Mouse (Mus musculus): Measurements from ENCODE around the gene Tiam1. TPM values are rescaled to one million over a fixed set of nuclear protein-coding genes. Genes with fewer than 3 reads are reported as not detected.

The Tiam1 gene
- polyA plus RNA-seq, 1 experiment: 10.7 TPM

DNA sequence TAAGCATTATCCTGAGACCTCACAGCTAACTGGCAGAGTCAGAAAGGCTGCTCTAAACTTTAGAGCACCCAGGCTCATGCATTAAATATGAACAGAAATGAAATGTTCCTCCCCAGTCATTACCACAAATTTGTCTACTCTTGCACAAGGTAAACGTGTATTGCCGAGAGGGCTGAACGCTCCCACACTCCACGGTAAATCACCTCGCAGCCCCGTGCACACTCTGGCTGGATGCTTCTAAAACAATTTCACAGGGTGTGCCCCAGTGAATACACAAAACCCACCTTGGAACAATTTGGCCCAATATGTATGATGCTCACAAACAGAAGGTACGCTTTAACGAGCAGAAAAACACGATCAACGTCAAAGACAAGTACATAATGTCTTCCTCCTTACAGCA, 185.5 kb downstream of the Tiam1 start:
- no peaks in the 10 kb centered on the region for H3K4me1 ChIP-seq (ENCODE audit: control insufficient read depth, insufficient read depth, low read length)
- H3K4me3 ChIP-seq (replicated peaks; ENCODE audit: control insufficient read depth, low read depth, low read length): no peak overlapping the region
- 82% methylated on average over 10 of the region's 10 CpGs for whole genome bisulfite sequencing
- no peak overlapping the region for H3K27ac ChIP-seq (ENCODE audit: control insufficient read depth, insufficient read depth, low read depth, low read length, poor library complexity)
- TF ChIP-seq POLR2A (IDR thresholded peaks at IDR 0.05; ENCODE audit: borderline replicate concordance, control insufficient read depth, low read depth, low read length): no peak
- no peak for TF ChIP-seq CTCF (IDR thresholded peaks at IDR 0.05; ENCODE audit: control insufficient read depth, insufficient read depth, low read length)

DNA sequence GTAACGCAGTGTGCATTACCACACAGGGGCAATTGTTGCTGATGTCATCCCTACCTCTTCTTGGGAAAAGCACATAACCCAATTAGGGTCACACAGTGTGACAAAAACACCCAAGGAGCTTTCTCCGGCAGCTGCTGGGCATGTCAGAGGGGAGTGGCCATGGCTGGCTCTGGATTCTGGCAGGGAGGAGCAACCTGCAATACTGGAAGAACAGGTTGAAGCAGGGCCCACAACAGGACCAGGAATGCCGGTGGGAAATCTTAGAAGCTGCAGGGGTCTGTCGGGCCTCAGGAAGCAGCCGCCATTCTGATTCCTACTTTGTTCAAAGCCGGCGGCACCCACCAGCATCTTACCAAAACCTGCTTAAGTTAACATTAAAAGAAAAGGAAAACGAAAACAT, 189.0 kb downstream of the Tiam1 start:
- H3K4me1 ChIP-seq (ENCODE audit: control insufficient read depth, insufficient read depth, low read length): no peaks in the 10 kb centered on the region
- H3K27ac ChIP-seq (ENCODE audit: control insufficient read depth, insufficient read depth, low read depth, low read length, poor library complexity): no peak overlapping the region
- no peak overlapping the region for H3K4me3 ChIP-seq (replicated peaks; ENCODE audit: control insufficient read depth, low read depth, low read length)
- TF ChIP-seq POLR2A (IDR thresholded peaks at IDR 0.05; ENCODE audit: borderline replicate concordance, control insufficient read depth, low read depth, low read length): no peak
- no peak for TF ChIP-seq CTCF (IDR thresholded peaks at IDR 0.05; ENCODE audit: control insufficient read depth, insufficient read depth, low read length)
- 88% methylated on average over 8 of the region's 8 CpGs for WGBS

GRCm38 (mm10) chr16:89954114-89954513, 189.5 kb downstream of the Tiam1 start:
- no peak for TF ChIP-seq POLR2A (IDR thresholded peaks at IDR 0.05; ENCODE audit: borderline replicate concordance, control insufficient read depth, low read depth, low read length)
- no peak for TF ChIP-seq CTCF (IDR thresholded peaks at IDR 0.05; ENCODE audit: control insufficient read depth, insufficient read depth, low read length)
- no peaks in the 10 kb centered on the region for H3K4me1 ChIP-seq (ENCODE audit: control insufficient read depth, insufficient read depth, low read length)
- H3K4me3 ChIP-seq (replicated peaks; ENCODE audit: control insufficient read depth, low read depth, low read length): no peak overlapping the region
- H3K27ac ChIP-seq (ENCODE audit: control insufficient read depth, insufficient read depth, low read depth, low read length, poor library complexity): no peak overlapping the region
- WGBS: 81% methylated on average over 1 of the region's 1 CpGs

DNA sequence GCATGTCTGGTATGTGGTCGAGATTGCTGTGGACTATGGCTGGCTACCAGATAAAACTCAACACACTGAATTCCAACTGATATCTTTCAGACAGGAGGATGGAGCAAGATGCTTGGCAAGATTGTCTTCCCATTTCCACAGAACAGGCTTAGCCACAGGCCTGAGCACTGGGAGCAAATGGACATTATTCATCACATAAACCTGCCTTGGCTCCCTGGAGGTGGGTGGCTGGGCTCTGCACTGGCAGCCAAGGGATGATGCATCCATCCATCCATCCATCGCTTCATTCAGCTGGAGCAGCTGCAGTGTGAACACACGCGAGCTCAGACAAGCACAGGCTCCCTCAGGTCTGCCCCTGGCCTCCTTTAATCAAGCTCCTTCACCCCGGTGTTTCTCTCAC, 190.7 kb downstream of the Tiam1 start:
- 82% methylated on average over 5 of the region's 5 CpGs for WGBS
- TF ChIP-seq POLR2A (IDR thresholded peaks at IDR 0.05; ENCODE audit: borderline replicate concordance, control insufficient read depth, low read depth, low read length) (no peak), CTCF (IDR thresholded peaks at IDR 0.05; ENCODE audit: control insufficient read depth, insufficient read depth, low read length) (no peak)
- H3K27ac ChIP-seq (ENCODE audit: control insufficient read depth, insufficient read depth, low read depth, low read length, poor library complexity): no peak overlapping the region
- H3K4me1 ChIP-seq (ENCODE audit: control insufficient read depth, insufficient read depth, low read length): no peaks in the 10 kb centered on the region
- no peak overlapping the region for H3K4me3 ChIP-seq (replicated peaks; ENCODE audit: control insufficient read depth, low read depth, low read length)

DNA sequence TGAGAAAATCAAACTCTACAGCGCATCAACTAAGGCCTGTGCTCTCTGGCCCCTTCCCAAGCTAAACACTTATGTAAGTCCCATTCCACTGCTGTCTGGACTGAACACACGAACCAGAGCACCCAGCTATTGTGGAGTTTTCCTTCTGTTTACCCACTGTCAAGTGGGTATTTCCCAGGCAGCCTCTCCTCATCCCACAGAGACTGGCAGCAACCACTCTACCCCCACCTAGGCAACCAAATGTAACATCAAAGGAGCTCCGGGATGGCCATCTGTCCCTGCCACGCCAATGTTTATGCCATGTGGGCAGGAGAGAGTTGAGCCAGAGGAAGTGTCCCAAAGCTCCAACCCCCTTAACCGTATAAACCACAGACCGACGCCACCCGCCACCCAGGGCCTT, 192.8 kb downstream of the Tiam1 start:
- TF ChIP-seq POLR2A (IDR thresholded peaks at IDR 0.05; ENCODE audit: borderline replicate concordance, control insufficient read depth, low read depth, low read length) (no peak), CTCF (IDR thresholded peaks at IDR 0.05; ENCODE audit: control insufficient read depth, insufficient read depth, low read length) (no peak)
- Histone ChIP-seq H3K4me3 (replicated peaks; ENCODE audit: control insufficient read depth, low read depth, low read length) (no peak overlapping the region), H3K4me1 (ENCODE audit: control insufficient read depth, insufficient read depth, low read length) (no peaks in the 10 kb centered on the region), H3K27ac (ENCODE audit: control insufficient read depth, insufficient read depth, low read depth, low read length, poor library complexity) (no peak overlapping the region)
- 60% methylated on average over 8 of the region's 8 CpGs for WGBS

- Histone ChIP-seq H3K4me1 (ENCODE audit: control insufficient read depth, insufficient read depth, low read length) (no peaks in the 10 kb centered on the region), H3K27ac (ENCODE audit: control insufficient read depth, insufficient read depth, low read depth, low read length, poor library complexity) (no peak overlapping the region), H3K4me3 (replicated peaks; ENCODE audit: control insufficient read depth, low read depth, low read length) (no peak overlapping the region)
- WGBS: 74% methylated on average over 6 of the region's 6 CpGs
- TF ChIP-seq CTCF (IDR thresholded peaks at IDR 0.05; ENCODE audit: control insufficient read depth, insufficient read depth, low read length) (no peak), POLR2A (IDR thresholded peaks at IDR 0.05; ENCODE audit: borderline replicate concordance, control insufficient read depth, low read depth, low read length) (no peak)
Measured at GRCm38 (mm10) chr16:89950251-89950650, 193.3 kb downstream of the Tiam1 start.

GRCm38 (mm10) chr16:89948040-89948439, 195.5 kb downstream of the Tiam1 start:
- H3K4me1 ChIP-seq (ENCODE audit: control insufficient read depth, insufficient read depth, low read length): no peaks in the 10 kb centered on the region
- H3K4me3 ChIP-seq (replicated peaks; ENCODE audit: control insufficient read depth, low read depth, low read length): no peak overlapping the region
- TF ChIP-seq POLR2A (IDR thresholded peaks at IDR 0.05; ENCODE audit: borderline replicate concordance, control insufficient read depth, low read depth, low read length) (no peak), CTCF (IDR thresholded peaks at IDR 0.05; ENCODE audit: control insufficient read depth, insufficient read depth, low read length) (no peak)
- 91% methylated on average over 1 of the region's 1 CpGs for WGBS
- no peak overlapping the region for H3K27ac ChIP-seq (ENCODE audit: control insufficient read depth, insufficient read depth, low read depth, low read length, poor library complexity)

DNA sequence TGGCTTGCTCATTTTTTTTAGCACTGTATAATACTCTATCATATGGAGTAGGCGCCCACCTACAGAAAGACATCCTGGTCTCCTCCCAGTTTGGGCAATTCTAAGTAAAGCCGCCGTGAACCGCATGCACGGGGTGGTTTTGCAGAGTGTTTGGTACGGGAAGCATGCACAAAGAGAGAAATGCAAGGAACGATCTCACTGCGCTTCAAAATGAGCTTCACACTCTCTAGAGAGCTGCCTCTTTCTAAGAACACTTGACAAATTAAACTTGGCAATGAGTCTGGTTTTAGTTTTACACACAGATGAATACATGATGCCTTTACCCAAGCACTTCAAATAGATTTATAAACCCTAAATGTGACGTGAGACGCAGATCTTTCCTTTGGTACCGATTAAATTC, 196.8 kb downstream of the Tiam1 start:
- WGBS: 89% methylated on average over 11 of the region's 11 CpGs
- no peaks in the 10 kb centered on the region for H3K4me1 ChIP-seq (ENCODE audit: control insufficient read depth, insufficient read depth, low read length)
- no peak overlapping the region for H3K4me3 ChIP-seq (replicated peaks; ENCODE audit: control insufficient read depth, low read depth, low read length)
- no peak for TF ChIP-seq POLR2A (IDR thresholded peaks at IDR 0.05; ENCODE audit: borderline replicate concordance, control insufficient read depth, low read depth, low read length)
- TF ChIP-seq CTCF (IDR thresholded peaks at IDR 0.05; ENCODE audit: control insufficient read depth, insufficient read depth, low read length): no peak
- no peak overlapping the region for H3K27ac ChIP-seq (ENCODE audit: control insufficient read depth, insufficient read depth, low read depth, low read length, poor library complexity)

- Histone ChIP-seq H3K4me1 (ENCODE audit: control insufficient read depth, insufficient read depth, low read length) (no peaks in the 10 kb centered on the region), H3K27ac (ENCODE audit: control insufficient read depth, insufficient read depth, low read depth, low read length, poor library complexity) (no peak overlapping the region), H3K4me3 (replicated peaks; ENCODE audit: control insufficient read depth, low read depth, low read length) (no peak overlapping the region)
- TF ChIP-seq CTCF (IDR thresholded peaks at IDR 0.05; ENCODE audit: control insufficient read depth, insufficient read depth, low read length): no peak
- no peak for TF ChIP-seq POLR2A (IDR thresholded peaks at IDR 0.05; ENCODE audit: borderline replicate concordance, control insufficient read depth, low read depth, low read length)
- WGBS: 81% methylated on average over 19 of the region's 19 CpGs
Measured at GRCm38 (mm10) chr16:89944604-89945283, 198.8 kb downstream of the Tiam1 start.
